Mouse (Mus musculus) thymus, adult 18-20 months (tissue): ENCODE measurements around the gene Tmem231.
A peak's percentile ranks its signal among the peaks of the same experiment; 100 is the strongest.

Source experiments
- DNase-seq, 2 experiments: peaks; one replicate each; pipeline ENCODE4 v3.0.0; 2022; ENCODE audit warnings: mixed read lengths in 2 of 2

The Tmem231 gene

GRCm38 (mm10) chr8:111898586-111898985 is 35.1 kb downstream of the Tmem231 start:
- no peak for DNase-seq

GRCm38 (mm10) chr8:111894955-111895354 is 38.7 kb downstream of the Tmem231 start:
- no peak for DNase-seq

GRCm38 (mm10) chr8:111892615-111893014 is 41.1 kb downstream of the Tmem231 start:
- DNase-seq: no peak

GRCm38 (mm10) chr8:111891983-111892382 is 41.7 kb downstream of the Tmem231 start:
- DNase-seq: no peak

- DNase-seq: no peak
These were observed 42.8 kb downstream of the Tmem231 start for GRCm38 (mm10) chr8:111890911-111891303.

- DNase-seq: no peak
These were observed 43.5 kb downstream of the Tmem231 start for GRCm38 (mm10) chr8:111889931-111890910.

GRCm38 (mm10) chr8:111888091-111888650 is 45.5 kb downstream of the Tmem231 start:
- no peak for DNase-seq

- DNase-seq: no peak
These were observed 46.2 kb downstream of the Tmem231 start for GRCm38 (mm10) chr8:111887479-111887878.

GRCm38 (mm10) chr8:111883615-111884014 is 50.1 kb downstream of the Tmem231 start:
- DNase-seq: no peak

- DNase-seq: no peak
These were observed 52.1 kb downstream of the Tmem231 start for GRCm38 (mm10) chr8:111881591-111881990.

GRCm38 (mm10) chr8:111877711-111878110 is 56.0 kb downstream of the Tmem231 start:
- DNase-seq: no peak

- peak; percentile 93 to 96 for DNase-seq
These were observed 57.2 kb downstream of the Tmem231 start, which contains the start of gene Tmem170 for GRCm38 (mm10) chr8:111876355-111876948. TSS of gene Tmem170 (minus strand) at chr8:111876750.

- no peak for DNase-seq
These were observed 57.9 kb downstream of the Tmem231 start for GRCm38 (mm10) chr8:111875758-111876157.

- no peak for DNase-seq
These were observed 62.4 kb downstream of the Tmem231 start for GRCm38 (mm10) chr8:111871278-111871677.

GRCm38 (mm10) chr8:111870379-111870778 is 63.3 kb downstream of the Tmem231 start:
- no peak for DNase-seq

GRCm38 (mm10) chr8:111868664-111869063 is 65.0 kb downstream of the Tmem231 start:
- no peak for DNase-seq

GRCm38 (mm10) chr8:111865857-111866256 is 67.8 kb downstream of the Tmem231 start:
- DNase-seq: no peak

GRCm38 (mm10) chr8:111865130-111865852 is 68.4 kb downstream of the Tmem231 start:
- no peak for DNase-seq

GRCm38 (mm10) chr8:111864648-111865047 is 69.0 kb downstream of the Tmem231 start:
- DNase-seq: no peak

- DNase-seq: no peak
These were observed 70.4 kb downstream of the Tmem231 start for GRCm38 (mm10) chr8:111863280-111863679.
